Comparison of ENCODE assay signal across 1 mouse cellular context in the genomic region with DNA sequence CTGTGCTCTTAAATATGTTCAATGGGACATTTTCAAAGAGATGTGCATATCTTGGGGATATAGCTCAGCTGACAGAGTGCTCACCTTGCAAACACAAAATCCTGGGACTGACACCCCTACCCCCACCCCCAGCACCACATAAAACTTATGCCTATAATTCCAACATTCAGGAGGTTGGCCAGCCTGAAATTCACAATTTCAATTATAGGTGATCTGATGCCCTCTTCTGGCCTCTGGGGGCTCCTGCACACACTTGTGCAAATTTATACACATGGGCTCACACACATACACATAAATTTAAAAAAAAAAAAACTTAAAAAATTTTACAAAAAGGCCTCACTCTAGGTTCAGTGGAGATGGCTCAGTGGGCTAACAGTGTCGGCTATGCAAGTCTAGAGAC.
TF ChIP-seq lines count a peak whose summit lies in the region.

No protein-coding gene starts in this region.

TF ChIP-seq in MEL, 35 proteins besides CTCF, POLR2A, EP300 and RAD21:
- TF ChIP-seq ZC3H11A (IDR thresholded peaks at IDR 0.05; ENCODE audit: low read depth, low read length) (0 out of 2 replicates have a peak, but pooled peaks have one; percentile 23), MYC (IDR thresholded peaks at IDR 0.05; ENCODE audit: low read depth, low read length) (no peak), ZNF384 (IDR thresholded peaks at IDR 0.05; ENCODE audit: low read depth, low read length) (peak; percentile 23; the same call in 1 of the 2 replicates), SMC3 (IDR thresholded peaks at IDR 0.05; ENCODE audit: low read depth, low read length) (peak; percentile 34)
